Mouse (Mus musculus) erythroblast, embryonic 14.5 days (primary cell): ENCODE measurements around the gene Nrsn1.

Experiments
- GATA1 ChIP-seq: IDR thresholded peaks from 2 replicates; pipeline ENCODE4 v1.6.1; 2012; ENCODE audit warnings: low read length, inconsistent platforms, mixed read lengths
- TAL1 ChIP-seq: IDR thresholded peaks from 3 replicates; pipeline ENCODE4 v1.6.1; 2012; ENCODE audit warnings: low read length, inconsistent platforms, mixed read lengths

- TF ChIP-seq TAL1 (no peak), GATA1 (no peak)
These were observed 18.4 kb downstream of the Nrsn1 start for GRCm38 (mm10) chr13:25251893-25252292.
